Mouse (Mus musculus): ENCODE measurements around the gene C1rl. TPM values are rescaled to one million over a fixed set of nuclear protein-coding genes. Genes with fewer than 3 reads are reported as not detected.
"Not testable (repeated sequence)": the region's sequence is repeated elsewhere in the genome, so short reads cannot be mapped to it uniquely, and the experiment has no call there.

C1rl gene
- polyA plus RNA-seq, 1 experiment from 2014 or later: 1.4 TPM

GRCm38 (mm10) chr6:124471121-124471520 is 21.8 kb upstream of the C1rl start:
- Histone ChIP-seq H3K4me3 (ENCODE audit: low read depth, low read length) (no peak overlapping the region), H3K4me1 (replicated peaks; ENCODE audit: control insufficient read depth, insufficient read depth) (no peaks in the 10 kb centered on the region), H3K36me3 (ENCODE audit: control insufficient read depth, insufficient read depth, low read length) (no peaks in the 10 kb centered on the region), H3K27me3 (ENCODE audit: control insufficient read depth, insufficient read depth, low read length) (no peaks in the 10 kb centered on the region), H3K9me3 (ENCODE audit: control insufficient read depth, low read length) (no peaks in the 10 kb centered on the region), H3K27ac (replicated peaks) (no peak overlapping the region), H3K9ac (ENCODE audit: low read length) (no peak overlapping the region), H3K4me2 (replicated peaks; ENCODE audit: low read depth) (no peak overlapping the region)
- WGBS: 83% methylated on average over 3 of the region's 3 CpGs
- DNase-seq (ENCODE audit: low spot score) (no peak), ATAC-seq (ENCODE audit: low FRiP score, low TSS enrichment) (no peak)
- TF ChIP-seq EP300 (optimal IDR thresholded peaks at IDR 0.05) (no peak), CTCF (IDR thresholded peaks at IDR 0.05; ENCODE audit: low read depth) (no peak)

DNA sequence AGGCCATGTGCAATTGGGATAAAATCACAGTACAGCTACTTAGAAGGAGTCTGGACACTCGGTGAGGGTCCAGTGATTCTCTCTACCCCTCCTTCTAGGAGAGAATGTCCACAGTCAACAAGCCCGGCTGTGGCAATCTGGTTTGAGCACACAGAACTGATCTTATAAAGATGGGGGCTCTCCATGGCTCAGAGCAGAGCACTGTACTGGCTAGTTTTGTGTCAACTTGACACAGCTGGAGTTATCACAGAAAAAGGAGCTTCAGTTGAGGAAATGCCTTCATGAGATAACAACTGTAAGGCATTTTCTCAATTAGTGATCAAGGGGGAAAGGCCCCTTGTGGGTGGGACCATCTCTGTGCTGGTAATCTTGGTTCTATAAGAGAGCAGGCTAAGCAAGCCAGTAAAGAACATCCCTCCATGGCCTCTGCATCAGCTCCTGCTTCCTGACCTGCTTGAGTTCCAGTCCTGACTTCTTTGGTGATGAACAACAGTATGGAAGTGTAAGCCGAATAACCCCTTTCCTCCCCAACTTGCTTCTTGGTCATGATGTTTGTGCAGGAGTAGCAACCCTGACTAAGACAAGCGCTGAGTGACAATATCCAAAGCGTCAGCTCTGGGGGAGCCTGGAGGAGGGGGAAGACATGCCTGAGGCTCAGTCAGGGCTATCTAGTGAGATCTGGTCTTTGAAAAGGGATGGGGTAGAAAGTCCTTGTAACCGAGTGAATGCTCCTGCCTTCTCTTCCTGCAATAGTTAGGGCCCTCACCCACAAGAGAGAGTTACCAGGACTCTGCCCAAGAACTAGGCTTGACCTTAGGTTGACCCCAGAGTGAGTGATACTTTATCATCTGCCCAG is 20.9 kb upstream of the C1rl start:
- not testable (repeated sequence) for H3K27me3 ChIP-seq (ENCODE audit: control insufficient read depth, insufficient read depth, low read length); DNase-seq (ENCODE audit: low spot score); ATAC-seq (ENCODE audit: low FRiP score, low TSS enrichment); H3K9ac ChIP-seq (ENCODE audit: low read length); H3K9me3 ChIP-seq (ENCODE audit: control insufficient read depth, low read length); H3K4me2 ChIP-seq (replicated peaks; ENCODE audit: low read depth); H3K4me3 ChIP-seq (ENCODE audit: low read depth, low read length); H3K27ac ChIP-seq (replicated peaks); H3K36me3 ChIP-seq (ENCODE audit: control insufficient read depth, insufficient read depth, low read length); H3K4me1 ChIP-seq (replicated peaks; ENCODE audit: control insufficient read depth, insufficient read depth)
- WGBS: 74% methylated on average over 6 of the region's 6 CpGs

DNA sequence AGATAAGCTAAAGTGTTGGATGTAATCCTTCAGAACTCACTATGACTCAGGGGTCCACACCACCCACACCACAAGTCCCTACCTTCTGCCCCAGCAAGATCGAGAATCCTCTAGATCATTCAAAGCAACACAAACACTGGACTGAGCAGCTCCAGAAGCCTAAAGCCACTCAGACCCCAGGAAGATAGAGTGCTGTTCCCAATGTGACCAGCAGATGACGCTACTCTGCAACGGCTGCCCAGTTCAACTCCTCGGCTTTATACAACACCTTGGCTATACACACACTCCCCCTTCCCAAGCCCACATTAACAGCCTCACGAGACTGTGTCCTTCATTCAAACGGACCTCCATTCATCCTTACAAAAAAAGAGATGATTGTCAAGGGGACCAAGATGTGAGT is 20.1 kb upstream of the C1rl start:
- no peak overlapping the region for H3K27ac ChIP-seq (replicated peaks)
- H3K9me3 ChIP-seq (ENCODE audit: control insufficient read depth, low read length): no peaks in the 10 kb centered on the region
- no peaks in the 10 kb centered on the region for H3K4me1 ChIP-seq (replicated peaks; ENCODE audit: control insufficient read depth, insufficient read depth)
- no peak overlapping the region for H3K4me2 ChIP-seq (replicated peaks; ENCODE audit: low read depth)
- no peak overlapping the region for H3K9ac ChIP-seq (ENCODE audit: low read length)
- no peak overlapping the region for H3K4me3 ChIP-seq (ENCODE audit: low read depth, low read length)
- DNase-seq (ENCODE audit: low spot score): peak; percentile 51
- no peaks in the 10 kb centered on the region for H3K36me3 ChIP-seq (ENCODE audit: control insufficient read depth, insufficient read depth, low read length)
- WGBS: 34% methylated on average over 6 of the region's 6 CpGs
- H3K27me3 ChIP-seq (ENCODE audit: control insufficient read depth, insufficient read depth, low read length): no peaks in the 10 kb centered on the region
- TF ChIP-seq EP300 (optimal IDR thresholded peaks at IDR 0.05) (no peak), CTCF (IDR thresholded peaks at IDR 0.05; ENCODE audit: low read depth) (peak; percentile 73)
- no peak for ATAC-seq (ENCODE audit: low FRiP score, low TSS enrichment)

DNA sequence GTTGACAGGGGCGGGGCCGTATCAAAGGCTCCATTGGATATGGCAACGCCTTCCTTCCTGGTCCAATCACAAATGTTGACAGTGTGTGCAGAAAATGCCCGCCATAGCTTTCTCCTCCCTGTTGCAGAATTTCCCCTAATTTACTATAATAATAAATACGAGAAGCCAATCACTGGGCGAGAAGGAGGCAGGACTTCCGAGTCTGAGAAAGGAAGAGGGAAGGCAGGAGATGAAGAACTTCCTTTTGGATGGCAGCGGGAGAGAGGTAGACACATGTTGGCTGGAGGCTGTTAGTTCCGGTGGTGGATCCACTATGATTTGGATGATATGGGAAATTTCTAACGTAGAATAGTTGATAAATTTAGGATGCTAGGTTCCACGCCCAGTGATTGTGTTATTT is 18.3 kb upstream of the C1rl start:
- no peak overlapping the region for H3K4me2 ChIP-seq (replicated peaks; ENCODE audit: low read depth)
- no peak for DNase-seq (ENCODE audit: low spot score)
- no peak overlapping the region for H3K27ac ChIP-seq (replicated peaks)
- 76% methylated on average over 11 of the region's 11 CpGs for WGBS
- H3K27me3 ChIP-seq (ENCODE audit: control insufficient read depth, insufficient read depth, low read length): no peaks in the 10 kb centered on the region
- H3K9me3 ChIP-seq (ENCODE audit: control insufficient read depth, low read length): no peaks in the 10 kb centered on the region
- no peaks in the 10 kb centered on the region for H3K36me3 ChIP-seq (ENCODE audit: control insufficient read depth, insufficient read depth, low read length)
- H3K4me3 ChIP-seq (ENCODE audit: low read depth, low read length): no peak overlapping the region
- H3K9ac ChIP-seq (ENCODE audit: low read length): no peak overlapping the region
- no peaks in the 10 kb centered on the region for H3K4me1 ChIP-seq (replicated peaks; ENCODE audit: control insufficient read depth, insufficient read depth)
- ATAC-seq (ENCODE audit: low FRiP score, low TSS enrichment): no peak
- TF ChIP-seq EP300 (optimal IDR thresholded peaks at IDR 0.05) (no peak), CTCF (IDR thresholded peaks at IDR 0.05; ENCODE audit: low read depth) (no peak)

DNA sequence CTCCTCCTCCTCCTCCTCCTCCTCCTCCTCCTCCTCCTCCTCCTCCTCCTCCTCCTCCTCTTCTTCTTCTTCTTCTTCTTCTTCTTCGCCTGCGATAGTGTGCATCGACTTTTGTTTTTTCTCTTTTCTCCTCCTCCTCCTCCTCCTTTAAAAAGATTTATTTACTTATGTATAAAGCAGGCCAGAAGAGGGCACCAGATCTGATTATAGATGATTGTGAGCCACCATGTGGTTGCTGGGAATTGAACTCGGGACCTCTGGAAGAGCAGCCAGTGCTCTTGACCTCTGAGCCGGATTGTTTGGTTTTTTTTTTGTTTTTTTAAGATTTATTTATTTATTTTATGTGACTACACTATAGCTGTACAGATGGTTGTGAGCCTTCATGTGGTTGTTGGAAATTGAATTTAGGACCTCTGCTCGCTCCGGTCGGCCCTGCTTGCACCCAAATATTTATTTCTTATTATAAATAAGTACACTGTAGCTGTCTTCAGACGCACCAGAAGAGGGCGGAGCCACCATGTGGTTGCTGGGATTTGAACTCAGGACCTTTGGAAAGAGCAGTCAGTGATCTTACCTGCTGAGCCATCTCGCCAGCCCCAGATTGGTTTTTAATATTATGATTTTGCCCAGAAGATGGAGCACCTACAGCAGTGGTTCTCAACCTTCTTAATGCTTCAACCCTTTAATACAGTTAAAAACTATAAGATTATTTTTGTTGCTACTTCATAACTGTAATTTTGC is 17.4 kb upstream of the C1rl start:
- H3K27me3 ChIP-seq (ENCODE audit: control insufficient read depth, insufficient read depth, low read length); H3K9ac ChIP-seq (ENCODE audit: low read length); H3K4me1 ChIP-seq (replicated peaks; ENCODE audit: control insufficient read depth, insufficient read depth); H3K36me3 ChIP-seq (ENCODE audit: control insufficient read depth, insufficient read depth, low read length); H3K27ac ChIP-seq (replicated peaks); ATAC-seq (ENCODE audit: low FRiP score, low TSS enrichment); DNase-seq (ENCODE audit: low spot score); H3K9me3 ChIP-seq (ENCODE audit: control insufficient read depth, low read length); H3K4me3 ChIP-seq (ENCODE audit: low read depth, low read length); H3K4me2 ChIP-seq (replicated peaks; ENCODE audit: low read depth): not testable (repeated sequence)
- 0 out of 2 replicates have a peak, but pooled peaks have one; percentile 3 for TF ChIP-seq CTCF (IDR thresholded peaks at IDR 0.05; ENCODE audit: low read depth)
- 82% methylated on average over 8 of the region's 11 CpGs for WGBS

DNA sequence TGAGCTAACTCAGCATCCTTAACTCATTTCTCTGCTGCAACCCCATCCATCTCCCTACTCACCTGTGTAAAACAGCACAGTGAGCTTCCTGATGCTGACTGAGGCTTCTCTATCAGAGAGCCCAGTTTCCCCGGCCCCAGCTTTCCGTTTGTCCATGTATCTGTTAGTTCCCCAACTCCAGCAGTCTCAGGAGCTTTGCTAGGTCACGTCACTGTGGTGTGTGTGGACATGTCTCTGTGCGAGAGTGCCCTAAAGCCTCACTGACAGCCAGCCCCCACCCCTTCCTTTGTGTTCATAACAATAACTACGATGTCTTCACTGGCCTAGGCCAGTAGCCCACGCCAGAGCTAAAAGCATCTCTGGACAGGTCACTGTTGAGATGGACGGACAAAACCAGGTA is 16.7 kb upstream of the C1rl start:
- Histone ChIP-seq H3K4me2 (replicated peaks; ENCODE audit: low read depth) (no peak overlapping the region), H3K4me3 (ENCODE audit: low read depth, low read length) (no peak overlapping the region), H3K9ac (ENCODE audit: low read length) (no peak overlapping the region), H3K27me3 (ENCODE audit: control insufficient read depth, insufficient read depth, low read length) (no peaks in the 10 kb centered on the region), H3K36me3 (ENCODE audit: control insufficient read depth, insufficient read depth, low read length) (no peaks in the 10 kb centered on the region), H3K9me3 (ENCODE audit: control insufficient read depth, low read length) (no peaks in the 10 kb centered on the region), H3K4me1 (replicated peaks; ENCODE audit: control insufficient read depth, insufficient read depth) (no peaks in the 10 kb centered on the region), H3K27ac (replicated peaks) (no peak overlapping the region)
- ATAC-seq (ENCODE audit: low FRiP score, low TSS enrichment): no peak
- TF ChIP-seq EP300 (optimal IDR thresholded peaks at IDR 0.05): no peak
- DNase-seq (ENCODE audit: low spot score): no peak
- WGBS: 81% methylated on average over 7 of the region's 7 CpGs
